Comparison of ENCODE assay signal across 23 mouse cellular contexts in genomic region chr2:38288226-38288625, GRCm38 (mm10). TPM values are rescaled to one million over a fixed set of nuclear protein-coding genes. Genes with fewer than 3 reads are reported as not detected.
DNase-seq lines count a peak whose midpoint lies in the region; ATAC-seq and TF ChIP-seq lines count a peak whose summit lies in the region.
"Had no signal": no experiment of that assay in that cellular context is flagged by ENCODE, and none has a peak within 500 bp of the region (broad histone marks: within the 10 kb centered on the region; RNA-seq: fewer than 3 reads in every experiment).

No protein-coding gene starts in this region.

- no peak for ATAC-seq in forebrain, embryonic 11.5 days (replicated peaks; ENCODE audit: low FRiP score)
- ATAC-seq in liver, embryonic 12.5 days: no peak
- ATAC-seq in liver, postnatal 0 days: no peak
- no peak for ATAC-seq in embryonic facial prominence, embryonic 13.5 days (ENCODE audit: insufficient number of reproducible peaks, insufficient read depth, low FRiP score, low TSS enrichment, low read depth)
- ATAC-seq: intestine, postnatal 0 days had no signal

- H3K4me2 ChIP-seq in forebrain, embryonic 11.5 days (ENCODE audit: low read depth, low read length, severe bottlenecking): no peak overlapping the region
- H3K4me2 ChIP-seq in liver, embryonic 12.5 days: no peak overlapping the region
- no peak overlapping the region for H3K4me2 ChIP-seq in liver, postnatal 0 days (ENCODE audit: low read depth, low read length)
- peak overlapping the region; percentile 83 for H3K4me2 ChIP-seq in embryonic facial prominence, embryonic 13.5 days

- WGBS in forebrain, embryonic 10.5 days: 58% methylated on average over 2 of the region's 2 CpGs
- WGBS in forebrain, embryonic 11.5 days: 70% methylated on average over 2 of the region's 2 CpGs
- 47% methylated on average over 2 of the region's 2 CpGs for WGBS in liver, embryonic 12.5 days (ENCODE audit: insufficient replicate concordance)
- WGBS in liver, postnatal 0 days (ENCODE audit: insufficient replicate concordance): 65% methylated on average over 2 of the region's 2 CpGs
- WGBS in embryonic facial prominence, embryonic 13.5 days: 49% methylated on average over 2 of the region's 2 CpGs

- DNase-seq in forebrain, embryonic 10.5 days (ENCODE audit: extremely low spot score, low spot score): no peak
- DNase-seq in forebrain, embryonic 11.5 days (ENCODE audit: low spot score): no peak
- no peak for DNase-seq in liver, postnatal 0 days
- DNase-seq in testis, postnatal 10 days (ENCODE audit: low spot score): no peak
- no peak for DNase-seq in layer of hippocampus, postnatal 36 days
- DNase-seq in gastrocnemius, postnatal 25 days: no peak
- DNase-seq: adrenal gland, postnatal 14 days; cerebellum, adult 8-10 months; gastrocnemius, adult 2 months; heart, postnatal 14 days; kidney, postnatal 4 days; lung, adult 2 months; lung, postnatal 14 days had no signal

- H3K4me3 ChIP-seq in forebrain, embryonic 10.5 days: peak overlapping the region; percentile 78; the same call in 1 of the 2 replicates
- H3K4me3 ChIP-seq in forebrain, embryonic 11.5 days (ENCODE audit: low read depth, low read length): no peak overlapping the region
- peak overlapping the region; percentile 95; the same call in 1 of the 2 replicates for H3K4me3 ChIP-seq in liver, embryonic 12.5 days
- H3K4me3 ChIP-seq in liver, postnatal 0 days (ENCODE audit: low read depth, low read length): no peak overlapping the region
- no peak overlapping the region for H3K4me3 ChIP-seq in embryonic facial prominence, embryonic 13.5 days

- H3K27ac ChIP-seq in forebrain, embryonic 10.5 days: no peak overlapping the region
- H3K27ac ChIP-seq in forebrain, embryonic 11.5 days (ENCODE audit: low read depth, low read length): no peak overlapping the region
- 0 out of 2 replicates have a peak overlapping the region, but pooled peaks have one; percentile 94 for H3K27ac ChIP-seq in liver, embryonic 12.5 days
- no peak overlapping the region for H3K27ac ChIP-seq in liver, postnatal 0 days (ENCODE audit: low read depth)
- no peak overlapping the region for H3K27ac ChIP-seq in embryonic facial prominence, embryonic 13.5 days
- H3K27ac ChIP-seq: forebrain, embryonic 13.5 days; heart, embryonic 13.5 days; hindbrain, postnatal 0 days; midbrain, embryonic 12.5 days had no signal

- peaks cover 48% of the 10 kb centered on the region for H3K4me1 ChIP-seq in forebrain, embryonic 10.5 days
- peaks cover 5% of the 10 kb centered on the region; the same call in 1 of the 2 replicates for H3K4me1 ChIP-seq in forebrain, embryonic 11.5 days (replicated peaks; ENCODE audit: control insufficient read depth, insufficient read depth, low read length)
- H3K4me1 ChIP-seq in liver, embryonic 12.5 days: peaks cover 41% of the 10 kb centered on the region
- peaks cover 22% of the 10 kb centered on the region for H3K4me1 ChIP-seq in liver, postnatal 0 days (ENCODE audit: insufficient read depth)
- H3K4me1 ChIP-seq in embryonic facial prominence, embryonic 13.5 days: peaks cover 9% of the 10 kb centered on the region

- no peak for TF ChIP-seq EP300 in liver, postnatal 0 days (IDR thresholded peaks at IDR 0.05; ENCODE audit: low read depth)

- H3K27me3 ChIP-seq in forebrain, embryonic 10.5 days (ENCODE audit: poor library complexity, severe bottlenecking): no peaks in the 10 kb centered on the region
- no peaks in the 10 kb centered on the region for H3K27me3 ChIP-seq in forebrain, embryonic 11.5 days (ENCODE audit: control insufficient read depth, insufficient read depth, low read length)
- H3K27me3 ChIP-seq in liver, embryonic 12.5 days (replicated peaks): peaks cover 11% of the 10 kb centered on the region
- H3K27me3 ChIP-seq in liver, postnatal 0 days (ENCODE audit: insufficient read depth, low read length): no peaks in the 10 kb centered on the region
- H3K27me3 ChIP-seq in embryonic facial prominence, embryonic 13.5 days: no peaks in the 10 kb centered on the region
- H3K27me3 ChIP-seq: forebrain, embryonic 13.5 days; heart, embryonic 13.5 days had no signal

- H3K9me3 ChIP-seq in forebrain, embryonic 10.5 days: no peaks in the 10 kb centered on the region
- H3K9me3 ChIP-seq in forebrain, embryonic 11.5 days (ENCODE audit: control insufficient read depth, low read length): no peaks in the 10 kb centered on the region
- no peaks in the 10 kb centered on the region for H3K9me3 ChIP-seq in liver, embryonic 12.5 days (replicated peaks)
- no peaks in the 10 kb centered on the region for H3K9me3 ChIP-seq in liver, postnatal 0 days (ENCODE audit: low read length)
- H3K9me3 ChIP-seq in embryonic facial prominence, embryonic 13.5 days: no peaks in the 10 kb centered on the region
- H3K9me3 ChIP-seq: forebrain, embryonic 13.5 days; heart, embryonic 13.5 days; midbrain, embryonic 12.5 days had no signal

- no peak overlapping the region for H3K9ac ChIP-seq in forebrain, embryonic 11.5 days (ENCODE audit: low read length)
- peak overlapping the region; percentile 94; the same call in 1 of the 2 replicates for H3K9ac ChIP-seq in liver, embryonic 12.5 days
- H3K9ac ChIP-seq in liver, postnatal 0 days (replicated peaks): no peak overlapping the region
- H3K9ac ChIP-seq in embryonic facial prominence, embryonic 13.5 days: no peak overlapping the region
- H3K9ac ChIP-seq: midbrain, embryonic 12.5 days had no signal

- no peak for TF ChIP-seq CTCF in liver, postnatal 0 days (IDR thresholded peaks at IDR 0.05; ENCODE audit: low read depth)

- no peaks in the 10 kb centered on the region for H3K36me3 ChIP-seq in forebrain, embryonic 10.5 days (replicated peaks)
- H3K36me3 ChIP-seq in forebrain, embryonic 11.5 days (ENCODE audit: control insufficient read depth, insufficient read depth, low read length): no peaks in the 10 kb centered on the region
- no peaks in the 10 kb centered on the region for H3K36me3 ChIP-seq in liver, embryonic 12.5 days
- no peaks in the 10 kb centered on the region for H3K36me3 ChIP-seq in liver, postnatal 0 days (replicated peaks; ENCODE audit: insufficient read depth, low read length)
- no peaks in the 10 kb centered on the region for H3K36me3 ChIP-seq in embryonic facial prominence, embryonic 13.5 days
- H3K36me3 ChIP-seq: heart, embryonic 13.5 days; midbrain, embryonic 12.5 days had no signal

RNA-seq across cellular contexts. Expression of gene Dennd1a, which starts 1.0 kb away (rescaled TPM):
- polyA plus RNA-seq in forebrain, embryonic 10.5 days (2016; fragmentation: Nextera tagmentation; extraction: Ambion mirVana): 15.5 and 17.3 TPM in 2 replicates
- polyA plus RNA-seq in forebrain, embryonic 11.5 days (2014; fragmentation: Nextera tagmentation; extraction: Ambion mirVana): 14.9 and 17.7 TPM in 2 replicates
- polyA plus RNA-seq in liver, embryonic 12.5 days (2016; fragmentation: Nextera tagmentation; extraction: Ambion mirVana): 13.3 and 17.2 TPM in 2 replicates
- polyA plus RNA-seq in liver, postnatal 0 days (2015; fragmentation: Nextera tagmentation; extraction: Ambion mirVana): 3.6 and 3.8 TPM in 2 replicates
- polyA plus RNA-seq in embryonic facial prominence, embryonic 13.5 days (2015; fragmentation: Nextera tagmentation; extraction: Ambion mirVana): 15.5 and 16.7 TPM in 2 replicates
- 10 to 100 TPM; 71.8 to 85.8 TPM for total RNA-seq in layer of hippocampus, postnatal 36 days (2021)
- 10 to 100 TPM; 17.7 to 18.9 TPM for total RNA-seq in gastrocnemius, postnatal 25 days (2021)

RNA-seq across cellular contexts. Expression of gene Lhx2, which starts 50.9 kb away (rescaled TPM):
- 108 and 115 TPM in 2 replicates for polyA plus RNA-seq in forebrain, embryonic 10.5 days (2016; fragmentation: Nextera tagmentation; extraction: Ambion mirVana)
- 175 and 195 TPM in 2 replicates for polyA plus RNA-seq in forebrain, embryonic 11.5 days (2014; fragmentation: Nextera tagmentation; extraction: Ambion mirVana)
- polyA plus RNA-seq in liver, embryonic 12.5 days (2016; fragmentation: Nextera tagmentation; extraction: Ambion mirVana): 8.2 and 8.6 TPM in 2 replicates
- polyA plus RNA-seq in liver, postnatal 0 days (2015; fragmentation: Nextera tagmentation; extraction: Ambion mirVana): 1.7 and 2.8 TPM in 2 replicates
- 10.0 and 17.8 TPM in 2 replicates for polyA plus RNA-seq in embryonic facial prominence, embryonic 13.5 days (2015; fragmentation: Nextera tagmentation; extraction: Ambion mirVana)
- total RNA-seq in layer of hippocampus, postnatal 36 days (2021): 100 to 1,000 TPM in 1 of 2 experiments, 10 to 100 TPM in 1; 94.7 to 107 TPM
- under 1 TPM; 0.13 to 0.38 TPM for total RNA-seq in gastrocnemius, postnatal 25 days (2021)
- total RNA-seq: common myeloid progenitor, adult 5-6 weeks; megakaryocyte progenitor cell, adult 5-6 weeks had no signal
- polyA plus RNA-seq: intestine, postnatal 0 days; lung, adult 2 months; urinary bladder, adult 2 months had no signal

Comparison
In these comparisons a context has a peak if more than half of its experiments do, and no peak if none do; other contexts are left out.
1. H3K4me3 ChIP-seq: peak in forebrain, embryonic 10.5 days (single experiment) and liver, embryonic 12.5 days (single experiment); none in forebrain, embryonic 11.5 days (single experiment), liver, postnatal 0 days (single experiment) and embryonic facial prominence, embryonic 13.5 days (single experiment).